Mouse (Mus musculus): ENCODE data around the gene Gnl3. TPM values are rescaled to one million over a fixed set of nuclear protein-coding genes. Genes with fewer than 3 reads are reported as not detected.

Gnl3 gene
- total RNA-seq, 2 experiments from 2014 or later, result 43.3 to 45.6 TPM

Other genes starting within 250 kb of the Gnl3 start
- 10 to 100 TPM; 18.2 to 20.3 TPM for gene Tmem110, start 193.6 kb downstream of the Gnl3 start, total RNA-seq (2021)
- 1 to 10 TPM; 1.9 to 2.1 TPM for gene Mustn1, start 140.0 kb downstream of the Gnl3 start, total RNA-seq (2021)
- not detected for gene Itih4, start 132.7 kb downstream of the Gnl3 start, total RNA-seq (2021)
- gene Itih3, start 95.4 kb downstream of the Gnl3 start, total RNA-seq (2021), result 10 to 100 TPM; 18.2 to 19.0 TPM
- gene Itih1, start 75.9 kb downstream of the Gnl3 start, total RNA-seq (2021), result not detected
- gene Nek4, start 67.8 kb downstream of the Gnl3 start, total RNA-seq (2021), result 10 to 100 TPM; 14.1 to 15.9 TPM
- gene Glt8d1, start 17.8 kb downstream of the Gnl3 start, total RNA-seq (2021), result 10 to 100 TPM; 36.8 to 38.0 TPM
- gene Spcs1, start 17.5 kb downstream of the Gnl3 start, total RNA-seq (2021), result 100 to 1,000 TPM; 173 to 181 TPM
- 10 to 100 TPM; 56.1 to 57.1 TPM for gene Pbrm1, start within 50 bp of the Gnl3 start, total RNA-seq (2021)
- 10 to 100 TPM; 35.5 to 36.2 TPM for gene Smim4, start 109.8 kb upstream of the Gnl3 start, total RNA-seq (2021)
- gene Nt5dc2, start 111.9 kb upstream of the Gnl3 start, total RNA-seq (2021), result 10 to 100 TPM; 15.2 to 18.8 TPM
- gene Stab1, start 149.5 kb upstream of the Gnl3 start, total RNA-seq (2021), result 10 to 100 TPM; 27.9 to 32.0 TPM
- 1 to 10 TPM in 1 of 2 experiments, under 1 TPM in 1; 0.85 to 3.7 TPM for gene Tnnc1, start 189.2 kb upstream of the Gnl3 start, total RNA-seq (2021)
- 100 to 1,000 TPM; 433 to 449 TPM for gene Nisch, start 197.8 kb upstream of the Gnl3 start, total RNA-seq (2021)
- gene Sema3g, start 198.7 kb upstream of the Gnl3 start, total RNA-seq (2021), result 1 to 10 TPM; 5.5 to 6.4 TPM
- 1 to 10 TPM; 4.0 to 6.3 TPM for gene Phf7, start 232.2 kb upstream of the Gnl3 start, total RNA-seq (2021)
- 100 to 1,000 TPM; 125 to 127 TPM for gene Bap1, start 232.3 kb upstream of the Gnl3 start, total RNA-seq (2021)

Measured in layer of hippocampus, postnatal 14 days (tissue).